ENCODE assay signal across 15 mouse cellular contexts in genomic region chr5:149997321-149998034, GRCm38 (mm10). TPM values are rescaled to one million over a fixed set of nuclear protein-coding genes. Genes with fewer than 3 reads are reported as not detected.
DNase-seq lines count a peak whose midpoint lies in the region; ATAC-seq and TF ChIP-seq lines count a peak whose summit lies in the region.
"Had no signal": no experiment of that assay in that cellular context is flagged by ENCODE, and none has a peak within 500 bp of the region (broad histone marks: within the 10 kb centered on the region; RNA-seq: fewer than 3 reads in every experiment).

No protein-coding gene starts in this region.

- peaks cover 8% of the 10 kb centered on the region; the same call in 1 of the 2 replicates for H3K9me3 ChIP-seq in heart, embryonic 16.5 days (replicated peaks; ENCODE audit: control insufficient read depth, low read length)
- peaks cover 5% of the 10 kb centered on the region; the same call in 1 of the 2 replicates for H3K9me3 ChIP-seq in forebrain, embryonic 16.5 days (ENCODE audit: control insufficient read depth, low read length)
- H3K9me3 ChIP-seq: forebrain, embryonic 15.5 days; neural tube, embryonic 12.5 days had no signal

- H3K79me2 ChIP-seq in heart, adult 2 months (replicated peaks; ENCODE audit: control insufficient read depth, insufficient read depth, low read length) = no peaks in the 10 kb centered on the region

- TF ChIP-seq EP300 in heart, adult 2 months (IDR thresholded peaks at IDR 0.05; ENCODE audit: insufficient read depth, low read depth, low read length) = no peak

- no peak for DNase-seq in heart, adult 2 months
- peak; percentile 15 to 43 for DNase-seq in left cerebral cortex, postnatal 36 days (ENCODE audit: low spot score in 2 of 2)
- DNase-seq in left cerebral cortex, postnatal 4 days = no peak
- peak; percentile 60 for DNase-seq in R1 (ENCODE audit: low read depth, low spot score)
- peak; percentile 49 for DNase-seq in lung, postnatal 10 days
- DNase-seq: cerebellum, adult 11-12 months; heart, postnatal 14 days had no signal

- no peak overlapping the region for H3K27ac ChIP-seq in heart, embryonic 16.5 days (ENCODE audit: low read length)
- H3K27ac ChIP-seq in heart, adult 2 months = no peak overlapping the region
- no peak overlapping the region for H3K27ac ChIP-seq in forebrain, embryonic 16.5 days (ENCODE audit: low read length)
- H3K27ac ChIP-seq: forebrain, embryonic 15.5 days; left cerebral cortex, adult 2 months; neural tube, embryonic 12.5 days had no signal

- H3K9ac ChIP-seq in heart, embryonic 16.5 days (ENCODE audit: low read length) = no peak overlapping the region
- no peak overlapping the region for H3K9ac ChIP-seq in heart, adult 2 months (ENCODE audit: low read depth, low read length)
- H3K9ac ChIP-seq in forebrain, embryonic 16.5 days (replicated peaks; ENCODE audit: low read depth, low read length) = no peak overlapping the region
- H3K9ac ChIP-seq: forebrain, embryonic 15.5 days; neural tube, embryonic 12.5 days had no signal

- H3K4me3 ChIP-seq in heart, embryonic 16.5 days (ENCODE audit: low read length) = no peak overlapping the region
- H3K4me3 ChIP-seq in heart, adult 2 months = no peak overlapping the region
- no peak overlapping the region for H3K4me3 ChIP-seq in forebrain, embryonic 16.5 days (replicated peaks; ENCODE audit: low read length)
- H3K4me3 ChIP-seq: forebrain, embryonic 15.5 days; left cerebral cortex, adult 2 months; neural tube, embryonic 12.5 days had no signal

- H3K27me3 ChIP-seq in heart, embryonic 16.5 days (ENCODE audit: control insufficient read depth, insufficient read depth, low read length) = no peaks in the 10 kb centered on the region
- no peaks in the 10 kb centered on the region for H3K27me3 ChIP-seq in heart, adult 2 months (ENCODE audit: control insufficient read depth, insufficient read depth, low read length)
- H3K27me3 ChIP-seq in forebrain, embryonic 16.5 days (replicated peaks; ENCODE audit: control insufficient read depth, insufficient read depth, low read length) = no peaks in the 10 kb centered on the region
- H3K27me3 ChIP-seq: forebrain, embryonic 15.5 days; neural tube, embryonic 12.5 days had no signal

- no peak for TF ChIP-seq POLR2A in heart, adult 2 months (IDR thresholded peaks at IDR 0.05; ENCODE audit: insufficient read depth, low read depth, low read length)

- no peak for TF ChIP-seq CTCF in heart, adult 2 months (IDR thresholded peaks at IDR 0.05)

- H3K4me1 ChIP-seq in heart, embryonic 16.5 days (ENCODE audit: control insufficient read depth, insufficient read depth, low read length) = no peaks in the 10 kb centered on the region
- no peaks in the 10 kb centered on the region for H3K4me1 ChIP-seq in heart, adult 2 months (ENCODE audit: control insufficient read depth, insufficient read depth, low read length)
- H3K4me1 ChIP-seq in forebrain, embryonic 16.5 days (replicated peaks; ENCODE audit: control insufficient read depth, insufficient read depth, low read length) = no peaks in the 10 kb centered on the region
- H3K4me1 ChIP-seq: forebrain, embryonic 15.5 days; neural tube, embryonic 12.5 days had no signal

- no peaks in the 10 kb centered on the region for H3K36me3 ChIP-seq in heart, embryonic 16.5 days (ENCODE audit: control insufficient read depth, insufficient read depth)
- H3K36me3 ChIP-seq in heart, adult 2 months (ENCODE audit: control insufficient read depth, insufficient read depth, low read length) = no peaks in the 10 kb centered on the region
- no peaks in the 10 kb centered on the region for H3K36me3 ChIP-seq in forebrain, embryonic 16.5 days (ENCODE audit: control insufficient read depth, insufficient read depth)
- H3K36me3 ChIP-seq: forebrain, embryonic 15.5 days; neural tube, embryonic 12.5 days had no signal

- ATAC-seq in heart, embryonic 16.5 days (replicated peaks; ENCODE audit: extremely low read depth, insufficient read depth, low FRiP score) = no peak
- ATAC-seq in forebrain, embryonic 16.5 days = no peak
- ATAC-seq: forebrain, embryonic 15.5 days had no signal

- WGBS in heart, embryonic 16.5 days = 67% methylated on average over 22 of the region's 22 CpGs
- WGBS in heart, adult 2 months = 68% methylated on average over 22 of the region's 22 CpGs
- 74% methylated on average over 22 of the region's 22 CpGs for WGBS in forebrain, embryonic 16.5 days

- H3K4me2 ChIP-seq in heart, embryonic 16.5 days (ENCODE audit: low read depth, low read length) = peak overlapping the region; percentile 2; the same call in 1 of the 2 replicates
- H3K4me2 ChIP-seq in forebrain, embryonic 16.5 days (ENCODE audit: low read length) = no peak overlapping the region
- H3K4me2 ChIP-seq: forebrain, embryonic 15.5 days; liver, embryonic 11.5 days; neural tube, embryonic 12.5 days had no signal

- intact Hi-C loops in heart, adult 2 months (cut with DNase I) = no loop called here
- intact Hi-C loops in left cerebral cortex, postnatal 36 days (cut with DNase I) = no loop called here
- intact Hi-C loops in left cerebral cortex, postnatal 4 days (cut with DNase I) = no loop called here

RNA-seq across cellular contexts. Expression of gene Rxfp2, which starts 21.0 kb away (rescaled TPM):
- polyA plus RNA-seq in heart, embryonic 16.5 days (2015; fragmentation: Nextera tagmentation; extraction: Ambion mirVana) = 0.21 and 0.22 TPM in 2 replicates
- not detected for total RNA-seq in heart, adult 2 months (2021)
- 0.10 TPM in 1 of 2 replicates, not detected in the other for polyA plus RNA-seq in heart, adult 2 months (2012; rRNA removed)
- 1 to 10 TPM; 1.4 TPM for total RNA-seq in left cerebral cortex, postnatal 36 days (2021)
- total RNA-seq in left cerebral cortex, postnatal 4 days (2021) = 1 to 10 TPM; 1.4 to 1.5 TPM
- 0.34 TPM in 1 of 2 replicates, not detected in the other for polyA plus RNA-seq in forebrain, embryonic 16.5 days (2015; fragmentation: Nextera tagmentation; extraction: Ambion mirVana)
- total RNA-seq: heart, postnatal 14 days; megakaryocyte, adult 5-6 weeks had no signal
- polyA plus RNA-seq: spleen, adult 2 months had no signal

Comparison
In these comparisons a context has a peak if more than half of its experiments do, and no peak if none do; other contexts are left out.
1. DNase-seq: peak in left cerebral cortex, postnatal 36 days (2 of 2), R1 (single experiment) and lung, postnatal 10 days (single experiment); none in heart, adult 2 months (0 of 2) and left cerebral cortex, postnatal 4 days (single experiment).